Mouse (Mus musculus): ENCODE measurements around the gene Ccnb2.
A peak's percentile ranks its signal among the peaks of the same experiment; 100 is the strongest.

Ccnb2 gene

DNA sequence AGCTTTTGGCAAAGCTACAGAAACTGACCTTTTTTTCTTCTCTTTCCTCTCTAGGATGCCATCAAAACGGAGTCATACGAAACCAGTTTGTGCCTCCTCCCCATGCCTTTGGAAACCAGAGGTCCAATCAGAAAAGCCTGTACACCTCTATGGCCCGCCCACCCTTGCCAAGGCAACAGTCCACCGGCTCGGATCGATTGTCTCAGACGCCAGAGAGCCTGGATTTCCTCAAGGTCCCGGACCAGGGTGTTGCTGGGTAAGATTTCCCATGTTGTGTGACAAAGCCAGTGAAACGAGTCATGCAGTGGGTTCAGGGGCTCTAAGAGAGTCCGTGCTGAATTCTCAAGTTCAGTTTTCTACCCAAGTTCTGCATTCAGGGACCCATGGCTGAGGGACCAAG is 37.6 kb downstream of the Ccnb2 start:
- no peak for DNase-seq

DNA sequence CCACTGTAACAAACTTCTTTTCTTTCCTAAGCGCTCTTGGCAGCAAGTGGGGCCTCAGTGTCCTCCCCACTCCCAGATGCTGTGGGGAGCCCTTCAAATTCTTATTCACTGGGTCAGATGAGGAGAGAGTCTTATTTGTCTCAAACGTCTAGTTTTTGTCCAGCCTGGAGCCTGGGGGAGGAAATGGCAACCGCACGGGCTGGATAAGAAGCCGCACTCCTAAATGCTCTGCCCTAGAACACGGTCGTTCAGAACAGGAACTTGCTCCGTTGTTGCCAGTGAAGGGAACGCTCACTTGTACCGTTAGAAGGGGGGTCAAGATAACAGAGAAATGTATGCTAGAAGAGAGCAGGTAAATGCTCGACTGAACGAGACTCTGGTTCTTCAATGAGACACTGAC is 39.3 kb downstream of the Ccnb2 start:
- DNase-seq, result no peak

DNA sequence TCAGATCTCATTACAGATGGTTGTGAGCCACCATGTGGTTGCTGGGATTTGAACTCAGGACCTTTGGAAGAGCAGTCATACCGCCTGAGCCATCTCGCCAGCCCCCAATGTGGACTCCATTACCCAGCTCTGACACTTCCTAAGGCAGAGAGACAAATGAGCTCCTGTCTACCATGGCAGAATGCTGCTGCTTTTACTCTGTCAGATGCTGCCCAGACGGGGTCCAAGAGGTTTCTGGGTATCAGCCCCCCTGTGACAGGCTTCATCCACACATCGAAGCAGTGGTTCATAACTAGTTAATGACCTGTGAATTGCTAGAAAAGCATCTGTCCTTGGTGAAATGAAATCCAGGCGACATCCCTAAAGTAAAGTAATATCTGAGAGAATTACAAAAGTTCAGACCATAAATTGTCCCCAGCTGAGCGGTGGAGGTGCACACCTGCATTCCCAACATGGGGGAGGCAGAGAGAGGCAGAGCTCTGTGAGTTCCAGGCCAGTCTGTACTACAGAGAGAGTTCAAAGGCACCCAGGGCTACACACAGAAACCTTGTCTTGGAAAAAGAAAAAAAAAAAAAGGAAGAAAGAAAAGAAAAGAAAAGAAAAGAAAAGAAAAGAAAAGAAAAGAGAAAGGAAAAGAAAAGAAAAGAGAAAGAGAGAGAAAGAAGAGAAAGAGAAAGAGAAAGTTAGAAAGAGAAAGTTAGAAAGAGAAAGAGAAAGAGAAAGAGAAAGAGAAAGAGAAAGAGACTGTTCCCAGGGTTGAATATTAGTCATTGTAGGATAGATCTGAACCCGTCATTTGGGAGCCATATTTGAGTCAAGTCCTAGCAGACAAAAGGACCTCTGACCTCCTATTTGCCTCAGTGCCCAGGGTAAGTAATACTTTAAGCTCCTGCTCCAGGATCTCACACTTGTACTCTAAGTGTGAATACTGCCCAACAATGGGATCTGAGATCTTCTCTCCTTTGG is 41.6 kb downstream of the Ccnb2 start:
- no peak for DNase-seq

DNA sequence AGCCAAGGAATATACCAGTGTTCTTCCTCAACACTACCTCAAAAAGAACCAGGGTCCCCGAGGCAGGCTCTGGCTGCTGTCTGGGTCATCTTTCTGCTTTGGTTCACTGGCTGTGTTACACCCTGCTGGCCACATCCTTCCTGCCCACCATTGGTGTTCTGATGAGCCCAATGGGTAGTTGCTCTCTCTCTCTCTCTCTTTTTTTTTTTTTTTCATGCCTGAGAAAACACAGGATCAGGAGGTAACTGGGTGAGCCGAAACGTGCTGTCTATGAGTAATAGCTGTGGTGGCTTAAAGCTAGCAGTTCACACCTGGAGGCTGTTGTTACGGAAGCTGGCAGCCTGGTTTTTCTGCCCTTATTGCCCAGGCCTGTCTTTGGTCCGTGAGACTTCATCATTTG is 49.7 kb downstream of the Ccnb2 start:
- DNase-seq, result peak in 1 of 2 experiments; percentile 17

DNA sequence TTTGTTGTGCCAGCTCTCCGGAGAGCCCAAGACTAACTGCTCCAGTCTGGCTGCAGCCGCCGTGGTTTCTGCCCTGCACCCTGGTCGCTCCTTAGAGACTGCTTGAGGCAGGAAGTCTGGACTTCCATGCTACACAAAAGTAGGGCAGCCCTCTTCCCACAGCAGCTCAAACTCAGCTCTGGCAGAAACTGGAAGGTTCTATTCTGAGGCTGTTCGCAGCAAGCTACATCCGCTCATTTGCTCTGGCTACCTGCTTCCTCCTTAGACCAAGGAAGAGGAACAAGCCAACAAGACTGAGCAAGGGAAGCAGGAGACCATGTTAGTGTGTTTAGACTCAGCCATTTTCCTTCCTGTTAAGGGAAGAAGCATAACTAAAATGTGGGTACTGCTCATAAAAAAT is 54.4 kb downstream of the Ccnb2 start:
- DNase-seq, result no peak

DNA sequence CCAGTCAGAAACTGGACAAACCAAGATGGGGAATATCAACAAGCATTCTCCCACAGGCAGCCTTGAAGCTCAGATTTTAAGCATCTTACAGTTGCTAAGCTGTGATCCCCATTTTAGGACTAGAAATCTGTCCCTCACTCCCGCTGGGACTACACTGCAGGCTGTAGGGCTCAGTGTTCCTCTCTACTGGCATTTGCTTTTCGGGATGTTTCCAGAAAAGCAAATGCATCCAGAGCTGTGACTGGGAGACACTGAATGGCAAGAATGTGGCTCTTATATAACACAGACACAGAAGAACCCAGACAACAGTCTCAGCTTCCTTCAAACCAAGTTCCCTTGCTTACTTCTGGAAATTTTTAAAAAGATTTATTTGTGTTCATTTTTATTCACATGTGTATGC is 55.4 kb downstream of the Ccnb2 start:
- no peak for DNase-seq

DNA sequence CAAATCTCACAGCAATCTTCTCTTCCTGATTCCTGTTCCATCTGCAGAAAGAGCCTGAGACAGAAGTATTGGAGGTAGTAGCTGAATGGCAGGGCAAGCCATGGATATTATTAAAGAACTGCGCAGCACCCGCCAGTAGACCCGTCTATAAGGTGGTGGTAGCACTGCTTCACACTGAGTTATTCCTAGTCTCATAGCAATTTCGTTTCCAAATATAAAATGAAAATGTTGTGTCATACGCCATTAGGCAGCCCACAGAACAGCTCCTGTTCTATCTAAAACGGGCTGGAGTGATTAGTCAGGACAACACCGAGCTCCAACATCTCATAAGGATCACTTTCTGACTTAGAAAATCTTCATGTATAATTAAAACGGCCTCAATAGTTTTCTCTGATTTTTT is 56.6 kb downstream of the Ccnb2 start:
- DNase-seq, result no peak

DNA sequence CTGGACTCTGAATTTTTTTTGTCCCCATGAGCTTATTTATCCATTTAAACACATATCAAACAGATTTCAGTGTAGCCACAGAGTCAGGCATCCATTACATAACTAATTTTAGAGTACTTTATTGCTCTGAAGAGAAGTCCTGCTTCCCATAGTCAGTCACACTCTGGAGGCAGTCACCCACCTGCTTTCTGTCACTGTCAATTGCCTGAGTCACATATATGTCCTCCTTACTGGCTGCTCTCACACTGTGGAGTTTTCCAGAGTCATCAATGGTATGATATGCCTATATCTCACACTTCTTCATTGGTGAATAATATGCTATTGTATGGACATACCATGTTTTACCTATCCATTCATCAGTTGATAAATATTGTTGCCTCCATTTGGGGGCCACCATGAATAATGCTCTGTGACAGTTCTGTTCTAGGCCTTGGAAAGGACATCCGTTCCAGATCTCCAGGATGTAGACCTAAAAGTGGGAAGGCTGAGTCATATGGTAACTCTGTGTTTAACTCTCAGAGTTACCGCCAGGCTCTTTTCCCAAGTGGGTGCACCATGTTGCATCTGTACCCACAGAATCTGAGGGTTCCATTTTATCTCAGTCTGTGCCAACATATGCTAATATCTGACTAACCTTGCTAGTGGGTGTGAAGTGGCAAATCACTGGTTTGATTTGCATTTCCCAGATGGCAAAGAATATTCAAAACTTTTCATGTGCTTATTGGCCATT is 61.8 kb downstream of the Ccnb2 start:
- DNase-seq, result no peak
